Mouse (Mus musculus): Measurements from ENCODE around the gene Ccser1.

- TF ChIP-seq CTCF (IDR thresholded peaks at IDR 0.05; ENCODE audit: insufficient read depth, low read depth, low read length), result no peak
- no peak for TF ChIP-seq POLR2A (IDR thresholded peaks at IDR 0.05; ENCODE audit: insufficient read depth, low read depth, low read length)
These were observed 37.6 kb downstream of the Ccser1 start for GRCm38 (mm10) chr6:61217717-61218116.
